Mouse (Mus musculus) forebrain, embryonic 11.5 days (tissue): ENCODE measurements around the gene Tmub2. TPM values are rescaled to one million over a fixed set of nuclear protein-coding genes. Genes with fewer than 3 reads are reported as not detected.

Source experiments
- ATAC-seq: fragments of 200-750 bp; cut with Nextera tagmentation; replicated peaks from 2 replicates; pipeline ENCODE4 v1.8.0; 2017; ENCODE audit warnings: moderate TSS enrichment; ENCODE audit not compliant: low FRiP score
- DNase-seq: peaks from one replicate; pipeline ENCODE4 v3.0.0-alpha.2; 2017; ENCODE audit warnings: low spot score
- H3K27ac ChIP-seq: fragments of 300-500 bp; sonication (generic); 2 replicates; pipeline ENCODE4 v1.5.1; 2014; ENCODE audit warnings: low read depth, low read length
- H3K27me3 ChIP-seq: fragments of 300-500 bp; sonication (generic); 2 replicates; pipeline ENCODE4 v1.6.1; 2014; ENCODE audit warnings: mild to moderate bottlenecking, low read length, mixed read lengths; ENCODE audit not compliant: control insufficient read depth, insufficient read depth
- H3K36me3 ChIP-seq: fragments of 300-500 bp; sonication (generic); 2 replicates; pipeline ENCODE4 v1.6.1; 2014; ENCODE audit warnings: mild to moderate bottlenecking, low read length, moderate library complexity, mixed read lengths; ENCODE audit not compliant: control insufficient read depth, insufficient read depth
- H3K4me1 ChIP-seq: fragments of 300-500 bp; sonication (generic); replicated peaks from 2 replicates; pipeline ENCODE4 v1.6.1; 2014; ENCODE audit warnings: low read length, mixed read lengths; ENCODE audit not compliant: control insufficient read depth, insufficient read depth
- H3K4me2 ChIP-seq: fragments of 300-500 bp; sonication (generic); 2 replicates; pipeline ENCODE4 v1.6.1; 2014; ENCODE audit warnings: low read depth, mild to moderate bottlenecking, low read length, moderate library complexity, mixed read lengths; ENCODE audit not compliant: severe bottlenecking
- H3K4me3 ChIP-seq: fragments of 300-500 bp; sonication (generic); 2 replicates; pipeline ENCODE4 v1.5.1; 2014; ENCODE audit warnings: low read depth, low read length
- H3K9ac ChIP-seq: fragments of 300-500 bp; sonication (generic); 2 replicates; pipeline ENCODE4 v1.6.1; 2014; ENCODE audit warnings: low read length
- H3K9me3 ChIP-seq: fragments of 300-500 bp; sonication (generic); 2 replicates; pipeline ENCODE4 v1.6.1; 2016; ENCODE audit warnings: low read length, mixed read lengths; ENCODE audit not compliant: control insufficient read depth
- WGBS: fragments of 180-500 bp; shearing (Covaris S2); extraction: QIAGEN DNeasy Blood & Tissue Kit; methylation state at CpG from one replicate; pipeline ENCODE4 v1.1.7; 2014; 5-methylcytosine and 5-hydroxymethylcytosine counted together
- polyA plus RNA-seq: library from polyadenylated mRNA; unstranded; fragments of >200 nt; fragmentation: Nextera tagmentation; extraction: Ambion mirVana; gene quantifications from 2 replicates; pipeline ENCODE4 v1.2.1, GENCODE M21; 2014

Tmub2 gene
- polyA plus RNA-seq, 1 experiment from 2014 or later = 50.0 TPM

DNA sequence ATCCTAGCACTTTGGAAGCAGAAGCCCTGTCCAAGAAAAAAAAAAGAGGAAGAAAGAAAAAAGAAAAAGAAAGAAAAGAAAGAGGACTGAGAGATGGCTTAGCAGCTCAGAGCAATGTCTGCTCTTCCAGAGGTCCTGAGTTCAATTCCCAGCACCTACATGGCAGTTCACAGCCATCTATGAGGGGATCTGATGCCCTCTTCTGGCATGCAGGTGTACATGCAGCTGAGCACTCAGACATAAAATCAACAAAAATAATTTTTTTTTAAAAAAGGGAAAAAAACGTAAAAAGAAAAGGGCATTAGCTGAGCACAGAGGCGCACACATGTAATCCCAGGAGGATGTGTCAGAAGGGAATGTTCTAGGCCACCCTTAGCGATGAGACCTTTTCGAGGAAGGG, 37.9 kb upstream of the Tmub2 start:
- no peaks in the 10 kb centered on the region for H3K27me3 ChIP-seq
- H3K4me2 ChIP-seq = no peak overlapping the region
- H3K4me3 ChIP-seq = no peak overlapping the region
- H3K36me3 ChIP-seq = no peaks in the 10 kb centered on the region
- no peak overlapping the region for H3K27ac ChIP-seq
- H3K9me3 ChIP-seq = no peaks in the 10 kb centered on the region
- H3K9ac ChIP-seq = no peak overlapping the region
- no peak for ATAC-seq
- no peak for DNase-seq
- peaks cover 16% of the 10 kb centered on the region; the same call in 1 of the 2 replicates for H3K4me1 ChIP-seq
- 88% methylated on average over 4 of the region's 4 CpGs for WGBS

DNA sequence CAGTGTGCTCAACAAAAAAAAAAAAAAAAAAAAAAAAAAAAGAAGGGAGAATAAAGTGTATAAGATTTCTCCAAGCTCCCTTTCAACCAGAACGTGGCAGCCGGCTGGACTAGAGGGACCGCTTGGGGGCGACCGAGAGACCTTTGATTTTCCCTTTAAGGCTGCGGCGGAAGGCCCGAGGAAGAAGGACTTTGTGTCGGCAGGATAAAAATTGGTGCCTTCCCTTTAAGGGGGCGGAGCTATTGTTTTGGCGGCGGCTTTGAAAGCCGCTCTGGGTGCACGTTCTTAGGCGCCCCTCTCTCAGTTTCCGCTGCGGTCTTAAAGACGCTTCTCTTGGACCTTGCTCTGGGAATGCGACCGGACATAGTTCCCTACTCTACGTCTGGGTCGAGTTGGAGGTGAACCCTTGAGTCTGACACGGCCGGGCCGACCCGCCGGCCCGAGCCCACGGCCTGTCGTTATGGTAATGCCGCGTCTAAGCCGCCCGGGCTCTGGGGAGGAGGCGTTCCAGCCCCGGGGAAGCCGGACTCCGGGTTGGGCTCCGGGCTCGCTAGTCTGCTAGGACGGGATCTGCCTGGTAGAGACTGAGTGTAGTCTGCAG, 36.0 kb upstream of the Tmub2 start, which contains the start of gene BC030867:
BC030867 (plus strand) TSS at position 253 of the 601 bp plus-strand sequence.
- Histone ChIP-seq H3K9me3 (no peaks in the 10 kb centered on the region), H3K4me1 (peaks cover 16% of the 10 kb centered on the region; the same call in 1 of the 2 replicates), H3K36me3 (peaks cover 2% of the 10 kb centered on the region; the same call in 1 of the 2 replicates), H3K27ac (peak within 1 kb of the TSS; percentile 32; the same call in 1 of the 2 replicates), H3K27me3 (no peaks in the 10 kb centered on the region), H3K9ac (peak within 1 kb of the TSS; percentile 70), H3K4me2 (peak within 1 kb of the TSS; percentile 69), H3K4me3 (peak within 1 kb of the TSS; percentile 69)
- ATAC-seq (peak; percentile 61), DNase-seq (peak; percentile 97)
- under 1% methylated on average over 41 of the region's 41 CpGs for WGBS

DNA sequence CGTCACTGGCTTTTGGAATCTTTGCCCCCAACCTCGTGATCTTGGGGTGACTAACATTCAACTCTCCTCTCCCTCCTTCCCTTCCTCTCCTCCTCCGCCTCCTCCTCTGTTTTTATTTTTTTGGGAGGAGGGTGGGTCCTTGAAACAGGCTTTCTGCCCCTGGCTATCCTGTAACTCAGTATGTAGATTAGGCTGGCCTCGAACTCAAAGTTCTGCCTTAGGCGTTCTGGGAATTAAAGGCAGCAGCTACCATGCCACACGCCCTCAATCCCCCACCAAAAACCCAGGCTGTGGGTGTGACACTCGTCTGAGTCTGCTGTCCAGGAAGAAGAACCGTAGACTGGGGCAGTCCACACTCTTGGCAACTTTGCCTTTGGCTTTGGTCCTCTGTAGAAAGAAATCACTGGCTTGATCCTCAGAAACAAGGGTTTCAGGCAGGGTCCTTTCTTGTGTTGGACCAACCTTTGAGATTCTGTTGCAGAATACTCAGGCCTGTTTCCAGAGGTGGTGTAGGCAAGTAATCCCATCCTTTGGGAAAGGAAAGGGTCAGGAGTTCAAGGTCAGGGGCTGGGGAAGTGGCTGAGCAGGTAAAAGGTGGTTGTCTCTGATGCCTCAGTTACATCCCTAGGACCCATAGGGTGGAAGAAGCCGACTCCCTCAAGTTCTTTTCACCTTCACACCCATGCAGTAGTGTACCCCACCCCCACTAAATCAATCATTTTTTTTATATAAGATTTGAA, 35.2 kb upstream of the Tmub2 start:
- 15% methylated on average over 9 of the region's 9 CpGs for WGBS
- peaks cover 2% of the 10 kb centered on the region; the same call in 1 of the 2 replicates for H3K36me3 ChIP-seq
- H3K9me3 ChIP-seq = no peaks in the 10 kb centered on the region
- peak overlapping the region; percentile 69 for H3K4me3 ChIP-seq
- H3K4me2 ChIP-seq = peak overlapping the region; percentile 69
- DNase-seq = no peak
- no peak for ATAC-seq
- no peak overlapping the region for H3K27ac ChIP-seq
- no peaks in the 10 kb centered on the region for H3K27me3 ChIP-seq
- peaks cover 16% of the 10 kb centered on the region; the same call in 1 of the 2 replicates for H3K4me1 ChIP-seq
- peak overlapping the region; percentile 70 for H3K9ac ChIP-seq

DNA sequence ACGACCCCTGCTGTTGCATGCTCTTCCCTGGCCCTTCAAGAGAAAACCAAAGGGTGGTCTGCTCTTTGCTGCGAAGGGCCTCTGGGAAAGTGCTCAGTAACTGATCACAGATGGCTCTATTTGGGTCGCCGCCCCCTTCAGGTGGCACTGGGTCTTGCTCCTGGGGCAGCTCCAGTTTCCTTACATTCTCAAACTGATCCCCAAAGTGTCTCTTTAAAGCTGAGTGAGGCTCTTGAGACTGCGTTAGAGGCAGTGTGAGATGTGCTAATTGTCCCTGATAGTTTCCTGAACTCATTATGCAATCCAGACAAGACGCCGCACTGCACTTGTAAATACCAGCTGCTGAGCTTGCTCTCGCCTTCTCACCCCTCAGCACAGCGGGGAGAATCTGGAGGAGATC, 27.2 kb upstream of the Tmub2 start:
- 28% methylated on average over 9 of the region's 9 CpGs for WGBS
- Histone ChIP-seq H3K4me3 (no peak overlapping the region), H3K4me1 (no peaks in the 10 kb centered on the region; the same call in 1 of the 2 replicates), H3K9me3 (no peaks in the 10 kb centered on the region), H3K27me3 (no peaks in the 10 kb centered on the region), H3K9ac (no peak overlapping the region), H3K27ac (no peak overlapping the region), H3K36me3 (peaks cover 2% of the 10 kb centered on the region; the same call in 1 of the 2 replicates), H3K4me2 (no peak overlapping the region)
- ATAC-seq = no peak
- peak; percentile 75 for DNase-seq

DNA sequence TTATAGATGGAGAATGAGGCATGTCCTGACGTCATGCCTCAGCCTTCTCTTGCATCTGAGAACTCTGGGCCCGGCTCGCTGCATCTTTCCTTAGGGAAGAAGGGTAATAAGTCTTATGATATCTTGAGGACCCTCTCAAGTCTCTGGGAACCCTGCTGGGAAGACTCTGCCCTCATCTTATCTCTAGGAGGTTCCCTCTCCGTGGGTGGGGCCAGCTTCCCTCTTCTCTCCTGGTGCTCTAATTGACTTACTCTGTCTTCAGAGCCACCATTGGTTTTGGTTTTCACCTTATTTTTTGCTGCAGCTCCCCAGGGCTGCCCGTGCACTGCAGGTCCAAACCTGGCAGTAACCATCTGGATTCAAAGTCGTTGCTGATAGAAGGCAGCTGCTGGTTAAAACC, 26.6 kb upstream of the Tmub2 start:
- H3K27ac ChIP-seq = no peak overlapping the region
- ATAC-seq = no peak
- no peak overlapping the region for H3K9ac ChIP-seq
- H3K9me3 ChIP-seq = no peaks in the 10 kb centered on the region
- no peak overlapping the region for H3K4me3 ChIP-seq
- H3K4me1 ChIP-seq = no peaks in the 10 kb centered on the region; the same call in 1 of the 2 replicates
- H3K36me3 ChIP-seq = peaks cover 2% of the 10 kb centered on the region; the same call in 1 of the 2 replicates
- 85% methylated on average over 6 of the region's 6 CpGs for WGBS
- no peak for DNase-seq
- no peak overlapping the region for H3K4me2 ChIP-seq
- no peaks in the 10 kb centered on the region for H3K27me3 ChIP-seq

DNA sequence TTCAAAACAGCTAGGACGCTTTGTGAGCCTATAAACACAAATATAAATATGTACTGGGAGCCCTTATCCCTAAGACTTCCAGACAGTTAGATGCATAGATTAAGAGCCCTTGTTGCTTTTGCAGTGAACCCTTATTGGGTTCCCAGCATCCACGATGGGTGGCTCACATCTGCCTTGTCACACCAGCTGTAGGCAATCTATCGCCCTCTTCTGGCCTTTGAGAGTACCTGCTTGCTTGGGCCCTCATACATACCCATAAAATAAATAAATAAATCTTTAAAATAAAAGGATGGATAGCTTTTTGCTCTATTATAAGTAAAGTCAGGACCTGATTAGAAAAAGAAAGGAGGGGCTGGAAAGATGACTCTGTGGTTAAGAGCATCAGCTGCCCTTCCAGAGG, 26.2 kb upstream of the Tmub2 start:
- no peak overlapping the region for H3K4me3 ChIP-seq
- 92% methylated on average over 3 of the region's 3 CpGs for WGBS
- H3K4me1 ChIP-seq = no peaks in the 10 kb centered on the region; the same call in 1 of the 2 replicates
- H3K27ac ChIP-seq = no peak overlapping the region
- no peak overlapping the region for H3K4me2 ChIP-seq
- ATAC-seq = no peak
- no peak for DNase-seq
- H3K27me3 ChIP-seq = no peaks in the 10 kb centered on the region
- H3K9me3 ChIP-seq = no peaks in the 10 kb centered on the region
- H3K36me3 ChIP-seq = peaks cover 2% of the 10 kb centered on the region; the same call in 1 of the 2 replicates
- no peak overlapping the region for H3K9ac ChIP-seq

DNA sequence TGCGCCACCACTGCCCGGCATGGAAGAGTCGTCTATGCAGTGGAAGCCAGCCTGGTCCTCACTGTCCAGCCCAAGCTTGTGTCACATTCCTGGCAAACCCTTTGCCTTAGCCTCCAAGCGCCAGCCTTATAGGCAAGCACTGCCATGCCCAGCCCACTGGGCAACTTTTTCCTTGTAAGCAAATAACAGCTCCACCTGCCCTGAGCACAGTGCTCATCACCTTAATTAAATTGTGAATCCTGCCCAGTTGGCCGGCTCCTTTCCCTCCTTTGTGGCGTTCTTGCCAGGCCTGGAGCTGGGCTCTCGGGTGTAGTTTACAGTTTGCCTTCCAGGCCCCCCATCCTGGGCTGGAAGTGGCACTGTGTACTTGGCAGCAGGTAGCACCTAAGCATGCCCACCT, 21.5 kb upstream of the Tmub2 start:
- Histone ChIP-seq H3K27me3 (no peaks in the 10 kb centered on the region), H3K36me3 (peaks cover under 1% of the 10 kb centered on the region; the same call in 1 of the 2 replicates)
- WGBS = 97% methylated on average over 7 of the region's 7 CpGs

DNA sequence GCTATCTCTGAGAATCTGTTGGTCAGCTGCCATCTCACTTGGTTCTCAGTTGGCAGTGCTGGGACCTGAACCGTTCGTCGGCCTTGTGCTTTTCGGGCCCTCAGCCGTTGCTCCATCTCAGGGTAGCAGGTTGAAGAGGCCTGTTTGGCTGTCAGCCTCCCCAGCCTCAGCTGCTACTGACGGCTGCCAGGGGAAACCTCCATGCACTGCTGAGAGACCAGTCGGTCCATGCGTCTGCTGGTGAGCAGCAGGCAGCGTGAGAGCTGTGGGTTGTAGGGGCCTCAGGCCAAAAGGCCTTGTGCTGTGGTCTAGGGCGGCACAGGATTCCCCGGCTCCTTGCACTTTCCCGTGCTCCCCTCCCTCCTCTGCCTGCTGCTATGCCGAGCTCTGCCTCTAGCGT, 18.9 kb upstream of the Tmub2 start:
- ATAC-seq = no peak
- 74% methylated on average over 14 of the region's 14 CpGs for WGBS
- Histone ChIP-seq H3K4me2 (no peak overlapping the region), H3K9me3 (no peaks in the 10 kb centered on the region), H3K27ac (no peak overlapping the region), H3K27me3 (no peaks in the 10 kb centered on the region), H3K4me1 (0 out of 2 replicates have a peak, but pooled peaks cover 2% of the 10 kb centered on the region), H3K9ac (no peak overlapping the region), H3K36me3 (no peaks in the 10 kb centered on the region; the same call in 1 of the 2 replicates), H3K4me3 (no peak overlapping the region)
- no peak for DNase-seq

More for the DNA sequence above, 21.5 kb upstream of the Tmub2 start:
- DNase-seq (no peak), ATAC-seq (no peak)
- Histone ChIP-seq H3K4me1 (0 out of 2 replicates have a peak, but pooled peaks cover 2% of the 10 kb centered on the region), H3K27ac (no peak overlapping the region), H3K9me3 (no peaks in the 10 kb centered on the region), H3K4me3 (no peak overlapping the region), H3K4me2 (no peak overlapping the region), H3K9ac (no peak overlapping the region)
